Mouse (Mus musculus) adrenal gland, postnatal 10 days (tissue): Measurements from ENCODE around the gene Olfr1124. TPM values are rescaled to one million over a fixed set of nuclear protein-coding genes. Genes with fewer than 3 reads are reported as not detected.
"Not testable (repeated sequence)": the region's sequence is repeated elsewhere in the genome, so short reads cannot be mapped to it uniquely, and the experiment has no call there.

ENCODE experiments used
- DNase-seq: peaks from one replicate; pipeline ENCODE4 v3.0.0; 2021; ENCODE audit warnings: mixed read lengths
- long read RNA-seq, 2 experiments: library from polyadenylated mRNA; stranded (forward); transcript quantifications; one replicate each; pipeline ENCODE4 v2.0.0; 2021
- total RNA-seq, 2 experiments: library from RNA; stranded (reverse); gene quantifications; 2 replicates each; pipeline ENCODE4 v1.2.3; 2021

The Olfr1124 gene
- total RNA-seq, result not detected
- long read RNA-seq, experiment 1, result 0 reads
- long read RNA-seq, experiment 2, result 0 reads

- no peak for DNase-seq
These were observed at the start of gene Olfr1124 for GRCm38 (mm10) chr2:87429975-87430374. Gene Olfr1124 (plus strand): TSS chr2:87430275.

DNA sequence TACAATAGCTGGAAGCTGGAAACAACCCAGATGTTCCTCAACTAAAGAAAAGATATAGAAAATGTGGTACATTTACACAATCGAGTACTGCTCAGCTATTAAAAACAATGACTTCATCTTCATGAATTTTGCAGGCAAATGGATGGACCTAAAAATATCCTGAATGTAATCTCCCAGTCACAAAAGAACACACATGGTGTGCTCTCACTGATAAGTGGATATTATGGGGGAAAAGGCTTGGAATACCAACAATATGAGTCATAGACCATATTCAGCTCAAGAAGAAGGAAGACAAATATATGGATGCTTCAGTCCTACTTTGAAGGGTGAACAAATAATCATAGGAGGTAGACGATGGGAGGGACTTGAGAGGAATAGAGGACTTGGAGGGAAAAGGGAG is 46.1 kb upstream of the Olfr1124 start:
- DNase-seq, result no peak

DNA sequence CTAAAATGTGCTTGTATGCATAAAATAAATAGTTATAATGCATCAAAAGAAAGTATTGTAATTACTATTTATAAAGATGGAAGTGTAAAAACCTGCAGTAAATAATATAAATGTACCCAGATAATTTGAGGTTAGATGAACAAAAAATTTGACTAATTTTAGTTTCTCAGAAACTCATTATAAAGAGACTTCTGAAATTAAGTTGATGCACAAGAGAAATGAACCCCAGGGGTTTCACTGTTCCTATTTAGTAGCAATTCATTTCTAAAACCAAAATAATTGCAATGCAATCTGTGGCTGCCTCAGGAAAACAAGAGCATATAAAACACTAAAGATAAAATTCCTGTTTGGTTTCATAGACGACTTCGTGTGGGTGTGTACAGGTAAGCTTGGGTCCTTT is 44.5 kb upstream of the Olfr1124 start, which contains the start of gene Olfr1122:
Olfr1122 (plus strand) TSS at position 301 of the 400 bp plus-strand sequence.
- no peak for DNase-seq

DNA sequence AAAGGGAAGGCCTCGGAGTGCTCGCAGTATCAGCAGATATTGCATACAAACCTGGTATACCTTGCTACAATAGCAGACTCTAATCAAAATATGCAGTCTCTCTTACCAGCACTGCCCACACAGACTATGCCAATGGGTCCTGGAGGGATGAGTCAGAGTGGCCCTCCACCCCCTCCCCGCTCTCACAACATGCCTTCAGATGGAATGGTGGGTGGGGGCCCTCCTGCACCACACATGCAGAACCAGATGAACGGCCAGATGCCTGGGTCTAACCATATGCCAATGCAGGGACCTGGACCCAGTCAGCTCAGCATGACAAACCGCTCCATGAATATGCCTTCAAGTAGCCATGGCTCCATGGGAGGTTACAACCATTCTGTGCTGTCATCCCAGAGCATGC is 36.5 kb upstream of the Olfr1124 start:
- not testable (repeated sequence) for DNase-seq

- DNase-seq, result not testable (repeated sequence)
These were observed 35.4 kb upstream of the Olfr1124 start for GRCm38 (mm10) chr2:87394686-87395085.

DNA sequence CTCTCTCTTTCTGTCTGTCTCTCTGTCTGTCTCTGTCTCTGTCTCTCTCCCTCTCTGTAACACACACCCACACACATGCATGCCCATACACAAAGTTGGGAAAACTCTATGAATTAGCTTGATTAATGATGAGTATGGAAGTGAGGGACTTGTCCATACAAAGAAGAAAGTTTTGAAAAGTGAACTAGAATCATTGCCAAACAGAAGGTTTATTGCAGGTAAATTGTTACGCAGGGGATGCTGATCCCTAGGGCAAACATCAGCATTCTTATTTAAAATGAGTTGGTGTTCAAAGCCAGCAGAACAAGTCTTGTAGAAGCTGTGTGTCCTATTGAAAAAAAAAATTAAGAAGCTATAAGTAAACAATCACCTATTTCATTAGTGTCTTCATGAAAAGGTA is 13.7 kb upstream of the Olfr1124 start, which contains the start of gene Olfr1123:
Olfr1123 (plus strand) TSS at position 301 of the 400 bp plus-strand sequence.
- DNase-seq, result no peak

DNA sequence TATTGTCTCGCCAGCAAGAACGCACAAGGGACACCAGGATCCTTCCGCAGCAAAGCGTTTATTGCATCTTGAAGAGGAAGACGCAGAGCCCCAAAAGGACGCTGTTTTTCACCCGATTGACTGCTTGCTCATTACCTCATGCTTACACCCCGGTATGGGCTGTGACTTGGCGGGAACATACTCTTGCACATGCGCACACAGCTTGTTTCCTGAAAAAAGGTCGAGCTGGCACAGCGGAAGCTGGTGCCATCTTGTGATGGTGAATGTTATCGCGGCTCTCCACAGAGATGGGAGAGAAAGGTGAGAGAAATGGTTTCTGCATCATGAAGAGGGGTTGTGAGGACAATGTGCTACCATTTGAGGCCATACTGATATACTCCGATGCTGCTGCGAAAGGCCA is 7.7 kb downstream of the Olfr1124 start:
- DNase-seq, result no peak

DNA sequence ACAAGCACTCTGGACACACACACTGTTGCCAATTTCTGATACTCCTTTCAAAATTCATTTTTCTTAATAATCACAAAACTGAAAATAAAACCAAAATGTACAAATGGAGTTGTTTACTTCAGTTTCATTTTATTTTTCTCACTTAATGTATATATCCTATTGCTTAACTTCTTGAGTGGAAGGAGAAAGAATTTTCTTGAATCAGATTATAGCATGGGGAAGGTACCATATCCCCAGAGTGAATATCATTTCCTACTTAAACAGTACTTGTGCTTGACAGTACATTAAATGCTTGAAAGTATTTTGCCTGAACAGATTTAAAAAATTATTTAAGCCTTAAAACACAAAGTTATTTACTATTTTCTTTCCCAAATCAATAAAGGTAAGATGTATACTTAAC is 23.6 kb downstream of the Olfr1124 start, which contains the start of gene Olfr1126:
Olfr1126 (plus strand) TSS at position 301 of the 400 bp plus-strand sequence.
- DNase-seq, result no peak

DNA sequence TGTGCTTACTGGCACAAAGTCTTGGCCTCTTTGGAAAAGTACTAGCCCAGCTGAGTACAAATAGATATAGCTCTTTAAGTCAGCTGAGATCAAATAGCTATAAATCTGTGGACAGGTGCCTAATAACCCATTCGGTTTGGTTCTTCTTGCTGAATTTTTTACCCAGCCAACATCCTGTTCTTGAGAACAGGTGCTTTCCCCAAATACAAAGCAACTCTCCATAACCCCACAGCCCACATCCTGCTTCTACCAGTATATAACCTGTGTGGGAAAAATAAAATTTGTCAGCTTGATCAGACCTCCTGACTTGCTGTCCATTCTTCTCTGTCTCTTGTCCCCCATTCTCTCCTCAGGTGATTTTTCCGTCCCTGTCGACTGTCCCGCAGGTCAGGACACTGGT is 31.7 kb downstream of the Olfr1124 start:
- DNase-seq, result no peak

DNA sequence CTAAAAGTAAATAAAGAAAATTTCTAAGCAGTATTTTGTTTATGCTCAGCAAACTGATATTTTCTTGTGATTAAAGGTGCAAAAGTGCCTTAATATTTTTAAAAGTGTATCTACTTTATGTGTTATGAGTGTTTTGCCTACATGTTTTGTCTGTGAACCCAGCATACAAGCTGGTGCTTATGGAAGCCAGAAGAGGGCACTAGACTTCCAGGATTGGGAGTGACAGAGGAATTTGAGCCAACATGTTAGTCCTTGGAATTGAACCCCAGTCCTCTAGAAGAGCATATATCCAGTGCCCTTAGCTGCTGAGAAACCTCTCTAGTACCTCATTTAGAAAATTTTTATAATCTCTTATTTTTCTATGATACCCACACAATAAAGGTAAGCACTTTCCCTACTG is 50.1 kb downstream of the Olfr1124 start:
- DNase-seq, result no peak

DNA sequence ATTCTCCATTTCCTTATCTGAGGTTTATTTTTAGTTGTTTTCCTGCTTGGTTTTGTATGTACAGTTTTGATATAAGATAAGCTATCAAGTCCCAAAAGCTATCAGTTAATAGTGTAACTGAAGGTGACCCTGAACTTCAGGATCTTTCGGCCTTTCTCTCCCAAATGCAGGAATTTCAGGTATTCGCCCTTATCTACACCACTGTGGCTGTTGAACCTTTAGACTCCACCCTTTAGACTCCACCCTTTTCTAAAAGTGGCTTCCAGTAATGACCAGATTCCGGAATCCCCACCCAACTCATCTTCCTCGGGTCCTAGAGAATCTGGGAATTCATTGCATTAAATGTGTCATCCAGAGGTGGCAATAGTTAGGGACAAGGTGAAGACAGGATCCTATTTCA is 51.1 kb downstream of the Olfr1124 start:
- DNase-seq, result no peak

DNA sequence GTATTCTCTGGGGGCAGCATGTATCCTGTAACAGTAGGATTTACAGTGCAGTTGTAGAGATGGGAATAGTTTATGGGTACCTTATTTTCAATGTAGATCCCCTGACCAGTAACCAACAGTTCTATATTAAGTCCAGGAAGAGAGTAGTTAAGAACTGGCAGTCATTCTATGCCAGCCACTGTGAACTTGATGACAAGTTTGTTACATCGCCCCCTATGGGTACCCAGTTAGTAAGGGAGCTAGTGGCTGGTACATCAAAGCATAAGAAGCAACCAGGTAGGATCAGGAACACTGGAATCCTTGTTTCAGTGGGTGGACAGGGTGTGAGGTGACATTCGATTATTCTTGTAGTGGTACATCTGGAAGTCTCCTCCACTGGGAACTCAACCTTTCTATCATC is 52.2 kb downstream of the Olfr1124 start:
- no peak for DNase-seq

Other genes starting within 250 kb of the Olfr1124 start
- gene Olfr1112, start 242.5 kb upstream of the Olfr1124 start, total RNA-seq, result not detected
- gene Olfr1113, start 221.3 kb upstream of the Olfr1124 start, total RNA-seq, result not detected
- not detected for gene Olfr1115, start 182.3 kb upstream of the Olfr1124 start, total RNA-seq
- gene Olfr1116, start 162.7 kb upstream of the Olfr1124 start, total RNA-seq, result not detected
- gene Olfr1118, start 122.7 kb upstream of the Olfr1124 start, total RNA-seq, result not detected
- gene Olfr1120, start 75.5 kb upstream of the Olfr1124 start, total RNA-seq, result not detected
- not detected for gene Olfr1121, start 60.4 kb upstream of the Olfr1124 start, total RNA-seq
- gene Olfr1122, start 44.4 kb upstream of the Olfr1124 start, total RNA-seq, result not detected
- gene Olfr1123, start 13.6 kb upstream of the Olfr1124 start, total RNA-seq, result not detected
- not detected for gene Olfr1126, start 23.7 kb downstream of the Olfr1124 start, total RNA-seq
- not detected for gene Pramel7, start 66.8 kb downstream of the Olfr1124 start, total RNA-seq
- not detected for gene Pramel6, start 76.3 kb downstream of the Olfr1124 start, total RNA-seq
- not detected for gene Olfr153, start 101.5 kb downstream of the Olfr1124 start, total RNA-seq
- not detected for gene Olfr1128, start 115.3 kb downstream of the Olfr1124 start, total RNA-seq
- not detected for gene Olfr1129, start 143.6 kb downstream of the Olfr1124 start, total RNA-seq
- gene Olfr1130, start 175.9 kb downstream of the Olfr1124 start, total RNA-seq, result not detected
- not detected for gene Olfr1131, start 196.8 kb downstream of the Olfr1124 start, total RNA-seq
- gene Olfr1132, start 207.3 kb downstream of the Olfr1124 start, total RNA-seq, result not detected
- not detected for gene Olfr1133, start 217.1 kb downstream of the Olfr1124 start, total RNA-seq
- gene Olfr1134, start 228.2 kb downstream of the Olfr1124 start, total RNA-seq, result not detected
- gene Olfr1135, start 243.4 kb downstream of the Olfr1124 start, total RNA-seq, result not detected